Mouse (Mus musculus) embryonic facial prominence, embryonic 15.5 days (tissue): ENCODE measurements around the gene Fbxw15. TPM values are rescaled to one million over a fixed set of nuclear protein-coding genes. Genes with fewer than 3 reads are reported as not detected.
"Not testable (repeated sequence)": the region's sequence is repeated elsewhere in the genome, so short reads cannot be mapped to it uniquely, and the experiment has no call there.

Experiments used
- ATAC-seq: fragments of 200-750 bp; cut with Nextera tagmentation; 2 replicates; pipeline ENCODE4 v1.8.0; 2017; ENCODE audit warnings: low read depth, moderate TSS enrichment; ENCODE audit not compliant: insufficient number of reproducible peaks, low FRiP score, low TSS enrichment
- H3K27ac ChIP-seq: fragments of 300-500 bp; sonication (generic); replicated peaks from 2 replicates; pipeline ENCODE4 v1.5.1; 2015; ENCODE audit warnings: mild to moderate bottlenecking, inconsistent platforms
- H3K27me3 ChIP-seq: fragments of 300-500 bp; sonication (generic); 2 replicates; pipeline ENCODE4 v1.6.1; 2015; ENCODE audit warnings: inconsistent platforms
- H3K36me3 ChIP-seq: fragments of 300-500 bp; sonication (generic); 2 replicates; pipeline ENCODE4 v1.6.1; 2015; ENCODE audit warnings: mild to moderate bottlenecking, inconsistent platforms
- H3K4me1 ChIP-seq: fragments of 300-500 bp; sonication (generic); 2 replicates; pipeline ENCODE4 v1.6.1; 2015; ENCODE audit warnings: inconsistent platforms
- H3K4me2 ChIP-seq: fragments of 300-500 bp; sonication (generic); replicated peaks from 2 replicates; pipeline ENCODE4 v1.6.1; 2015; ENCODE audit warnings: mild to moderate bottlenecking, inconsistent platforms
- H3K4me3 ChIP-seq: fragments of 300-500 bp; sonication (generic); replicated peaks from 2 replicates; pipeline ENCODE4 v1.5.1; 2015; ENCODE audit warnings: mild to moderate bottlenecking, inconsistent platforms
- H3K9ac ChIP-seq: fragments of 300-500 bp; sonication (generic); 2 replicates; pipeline ENCODE4 v1.6.1; 2015; ENCODE audit warnings: inconsistent platforms
- H3K9me3 ChIP-seq: fragments of 300-500 bp; sonication (generic); replicated peaks from 2 replicates; pipeline ENCODE4 v1.6.1; 2016; ENCODE audit warnings: inconsistent platforms
- WGBS: fragments of 180-500 bp; shearing (Covaris S2); methylation state at CpG from one replicate; pipeline ENCODE4 v1.1.7; 2015; 5-methylcytosine and 5-hydroxymethylcytosine counted together
- polyA plus RNA-seq: library from polyadenylated mRNA; unstranded; fragments of >200 nt; fragmentation: Nextera tagmentation; extraction: Ambion mirVana; gene quantifications from 2 replicates; pipeline ENCODE4 v1.2.1, GENCODE M21; 2015

The Fbxw15 gene
- not detected in 2 replicates for polyA plus RNA-seq

DNA sequence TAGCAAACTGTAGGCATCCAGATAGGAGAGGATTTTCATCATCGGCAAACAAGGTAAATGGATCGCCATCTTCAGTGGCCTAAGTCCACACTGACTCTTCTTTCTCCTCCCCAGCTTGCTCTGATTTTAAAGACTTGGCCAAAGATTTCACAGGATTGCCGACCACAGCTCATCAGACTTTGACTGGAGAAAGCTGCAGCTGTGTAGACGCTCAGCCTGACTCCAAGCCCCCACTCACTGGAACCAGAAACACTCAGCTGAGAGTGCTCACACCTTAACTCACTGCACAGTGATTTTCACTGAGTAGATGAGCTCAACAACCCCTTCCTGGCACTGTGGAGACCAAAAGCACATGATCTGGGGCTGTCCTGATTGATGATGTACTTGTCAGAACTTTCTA is at the start of gene Fbxw15:
Gene Fbxw15, minus strand, starts transcription at position 101 of the 400 bp plus-strand sequence.
- WGBS, result 89% methylated on average over 4 of the region's 4 CpGs
- ATAC-seq, H3K4me2 ChIP-seq, H3K4me3 ChIP-seq, H3K4me1 ChIP-seq, H3K27me3 ChIP-seq, H3K27ac ChIP-seq, H3K9ac ChIP-seq, H3K9me3 ChIP-seq, H3K36me3 ChIP-seq: not testable (repeated sequence)

DNA sequence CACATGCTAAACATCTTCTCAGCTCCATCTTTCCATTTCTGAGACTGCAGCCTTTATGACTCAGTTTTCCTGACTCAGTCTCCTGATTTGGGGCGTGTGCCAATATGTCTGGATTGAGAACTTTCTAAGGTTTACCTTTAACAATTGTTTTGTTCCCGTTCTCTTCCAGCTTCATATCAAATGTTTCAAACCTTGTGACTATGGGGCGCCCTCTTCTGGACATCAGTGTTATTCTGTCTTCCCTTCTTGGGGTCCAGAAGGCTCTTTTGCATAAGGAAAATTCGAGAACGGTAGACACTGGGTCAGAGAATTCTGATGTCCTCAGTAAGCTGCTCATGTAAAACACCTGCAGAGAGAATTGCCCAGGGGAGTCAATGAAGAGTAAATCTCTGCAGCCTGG is 38.8 kb upstream of the Fbxw15 start:
- H3K4me2 ChIP-seq, H3K27ac ChIP-seq, H3K36me3 ChIP-seq, H3K9ac ChIP-seq, H3K27me3 ChIP-seq, H3K4me3 ChIP-seq, H3K4me1 ChIP-seq, H3K9me3 ChIP-seq, ATAC-seq: not testable (repeated sequence)
- 30% methylated on average over 5 of the region's 5 CpGs for WGBS

DNA sequence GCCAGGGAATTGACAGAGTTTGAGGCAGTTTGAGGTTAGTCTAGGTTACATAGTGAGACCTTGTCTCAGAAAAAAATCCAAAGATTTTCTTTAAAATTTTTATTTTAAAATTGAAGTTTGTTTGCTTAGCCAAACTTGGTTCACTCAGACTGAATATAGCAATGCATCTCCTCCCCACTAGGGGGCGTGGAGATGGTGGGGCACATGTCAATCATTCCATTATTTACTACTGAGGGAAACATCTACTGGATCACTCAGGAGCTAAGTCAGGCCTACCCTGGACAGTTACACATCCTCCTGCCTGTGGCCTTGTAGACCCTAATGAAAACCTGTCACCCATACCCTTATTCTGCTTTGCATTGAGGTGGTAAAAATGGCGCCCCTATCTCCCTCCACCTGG is 34.1 kb upstream of the Fbxw15 start:
- H3K36me3 ChIP-seq, ATAC-seq, H3K27ac ChIP-seq, H3K9ac ChIP-seq, H3K27me3 ChIP-seq, H3K4me3 ChIP-seq, H3K4me2 ChIP-seq, H3K9me3 ChIP-seq, H3K4me1 ChIP-seq: not testable (repeated sequence)
- WGBS, result 53% methylated on average over 2 of the region's 2 CpGs

DNA sequence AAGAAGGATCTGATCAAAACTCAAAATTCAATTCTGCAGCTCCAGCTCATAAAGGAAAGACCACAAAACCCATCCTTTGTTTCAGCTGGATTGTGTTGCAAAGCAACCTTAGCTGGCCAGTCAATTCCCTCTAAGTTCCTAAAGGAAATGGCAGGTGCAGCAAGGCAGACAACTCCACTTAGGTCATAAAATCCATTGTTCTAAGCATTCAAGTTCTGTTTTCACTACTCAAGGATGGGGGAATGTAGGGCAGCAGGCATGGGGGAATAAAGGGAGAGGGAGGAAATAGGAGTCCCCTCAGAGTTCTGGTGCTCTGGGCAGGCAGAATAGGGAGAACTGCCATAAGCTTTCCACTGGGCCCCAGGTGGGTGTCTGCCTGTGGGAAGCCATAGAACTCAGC is 29.2 kb upstream of the Fbxw15 start:
- no peaks in the 10 kb centered on the region for H3K4me1 ChIP-seq
- H3K27me3 ChIP-seq, result no peaks in the 10 kb centered on the region
- no peak overlapping the region for H3K9ac ChIP-seq
- H3K9me3 ChIP-seq, result no peaks in the 10 kb centered on the region
- no peak overlapping the region for H3K4me3 ChIP-seq
- H3K4me2 ChIP-seq, result no peak overlapping the region
- H3K36me3 ChIP-seq, result no peaks in the 10 kb centered on the region
- no peak for ATAC-seq
- H3K27ac ChIP-seq, result no peak overlapping the region

DNA sequence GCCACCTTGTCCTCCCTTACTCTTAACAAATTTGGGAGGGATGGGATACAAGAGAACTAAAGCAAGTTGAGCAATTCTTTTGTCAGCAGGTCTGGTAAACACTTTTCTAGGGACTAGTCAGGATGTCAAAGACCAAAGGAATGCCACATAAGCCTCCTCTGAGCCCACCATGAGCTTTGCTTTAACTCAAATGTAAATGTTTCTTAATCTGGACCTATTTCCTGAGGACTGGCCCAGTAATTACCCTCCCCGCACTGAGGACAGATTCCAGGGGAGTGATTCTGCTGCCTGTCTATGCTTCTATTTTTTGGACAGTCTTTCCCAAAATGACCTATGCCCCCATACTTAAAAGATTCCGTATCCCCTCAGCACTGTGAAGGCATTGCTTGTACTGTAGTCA is 26.8 kb upstream of the Fbxw15 start:
- Histone ChIP-seq H3K9ac (no peak overlapping the region), H3K9me3 (no peaks in the 10 kb centered on the region), H3K4me2 (no peak overlapping the region), H3K36me3 (no peaks in the 10 kb centered on the region), H3K4me3 (no peak overlapping the region), H3K27ac (no peak overlapping the region), H3K27me3 (no peaks in the 10 kb centered on the region), H3K4me1 (no peaks in the 10 kb centered on the region)
- ATAC-seq, result no peak
- WGBS, result 78% methylated on average over 2 of the region's 2 CpGs

DNA sequence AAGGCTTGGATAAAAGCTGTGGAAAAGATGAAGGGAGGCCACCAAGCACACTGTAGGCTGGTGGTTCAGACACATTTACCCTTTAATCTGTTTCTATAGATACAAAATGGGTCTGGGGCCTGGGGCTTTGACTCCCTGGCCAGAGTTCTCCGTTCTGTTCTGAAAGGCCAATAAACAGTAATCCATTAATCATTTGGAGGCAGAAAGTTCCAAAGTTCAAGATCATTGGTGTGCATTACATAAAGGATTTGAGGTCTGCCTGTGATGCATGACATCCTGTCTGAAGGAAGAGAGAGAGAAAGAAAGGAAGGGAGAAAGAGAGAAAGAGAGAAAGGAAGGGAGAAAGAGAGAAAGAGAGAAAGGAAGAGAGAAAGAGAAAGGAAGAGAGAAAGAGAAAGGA is 2.5 kb downstream of the Fbxw15 start:
- 75% methylated on average over 1 of the region's 1 CpGs for WGBS
- no peak overlapping the region for H3K4me2 ChIP-seq

DNA sequence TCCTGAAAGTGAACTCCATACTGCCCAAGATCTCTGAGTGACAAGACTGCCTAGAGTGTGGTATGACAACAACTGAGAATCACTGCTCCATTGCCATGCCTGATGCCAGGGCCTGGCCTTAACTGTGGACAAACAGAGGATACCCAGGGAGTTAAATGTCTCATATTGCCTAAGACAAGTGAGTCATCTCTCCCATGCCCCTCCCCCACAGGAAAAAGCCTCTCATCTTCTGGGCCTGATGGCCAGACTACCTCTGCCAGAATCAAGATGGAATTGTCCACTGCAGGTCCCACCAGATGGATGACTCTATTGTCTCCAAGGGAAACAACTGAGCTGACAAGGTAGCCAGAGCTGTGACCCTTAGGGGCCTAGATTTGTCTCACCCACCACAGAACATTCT is 6.0 kb downstream of the Fbxw15 start:
- not testable (repeated sequence) for H3K27me3 ChIP-seq, H3K4me2 ChIP-seq, ATAC-seq, H3K9ac ChIP-seq, H3K4me1 ChIP-seq, H3K27ac ChIP-seq, H3K36me3 ChIP-seq, H3K9me3 ChIP-seq, H3K4me3 ChIP-seq

More for the DNA sequence above, 2.5 kb downstream of the Fbxw15 start:
- H3K27me3 ChIP-seq, result no peaks in the 10 kb centered on the region
- H3K9me3 ChIP-seq, result no peaks in the 10 kb centered on the region
- no peak overlapping the region for H3K9ac ChIP-seq
- no peaks in the 10 kb centered on the region for H3K4me1 ChIP-seq
- H3K27ac ChIP-seq, result no peak overlapping the region
- H3K4me3 ChIP-seq, result no peak overlapping the region
- no peak for ATAC-seq
- H3K36me3 ChIP-seq, result no peaks in the 10 kb centered on the region

DNA sequence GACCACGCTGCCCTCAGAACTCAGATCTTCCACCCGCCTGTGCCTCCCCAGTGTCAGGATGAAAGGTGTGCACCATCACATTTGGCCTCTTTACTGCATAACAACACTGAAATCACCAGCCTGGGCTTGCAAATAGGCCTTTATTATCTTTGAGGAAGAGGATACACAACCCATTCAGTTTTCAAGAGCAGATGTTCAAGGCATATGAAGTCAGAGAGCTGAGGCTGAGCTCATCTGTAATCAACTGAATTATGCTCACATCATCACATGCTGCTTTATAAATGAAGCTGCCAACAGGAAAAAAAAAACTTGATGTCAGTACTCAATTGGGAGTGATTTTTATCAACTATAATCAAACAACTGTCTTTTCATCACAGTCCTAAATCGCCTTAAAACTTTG is 15.6 kb downstream of the Fbxw15 start:
- no peaks in the 10 kb centered on the region for H3K36me3 ChIP-seq
- H3K27me3 ChIP-seq, result no peaks in the 10 kb centered on the region
- WGBS, result 76% methylated on average over 3 of the region's 3 CpGs
- no peak overlapping the region for H3K4me3 ChIP-seq
- H3K27ac ChIP-seq, result no peak overlapping the region
- no peak overlapping the region for H3K9ac ChIP-seq
- no peaks in the 10 kb centered on the region for H3K9me3 ChIP-seq
- no peak overlapping the region for H3K4me2 ChIP-seq
- no peak for ATAC-seq
- no peaks in the 10 kb centered on the region for H3K4me1 ChIP-seq

DNA sequence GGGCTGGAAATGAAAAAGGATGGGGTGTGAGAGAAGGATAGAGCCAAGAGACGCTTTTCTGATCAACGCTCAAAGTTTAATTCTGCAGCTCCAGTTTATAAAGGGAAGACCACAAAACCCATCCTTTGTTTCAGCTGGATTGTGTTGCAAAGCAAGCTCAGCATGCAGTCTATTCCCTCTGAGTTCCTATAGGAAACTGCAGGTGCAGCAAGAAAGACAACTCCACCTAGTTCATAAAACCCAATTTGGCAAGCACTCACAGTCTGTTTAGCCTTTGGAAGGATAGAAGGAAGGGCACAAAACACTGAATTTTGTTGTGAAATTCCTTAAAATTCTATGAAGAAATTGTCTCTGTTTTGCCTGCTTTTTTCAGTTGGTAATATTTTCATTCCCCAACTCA is 18.4 kb downstream of the Fbxw15 start:
- not testable (repeated sequence) for H3K4me2 ChIP-seq, H3K9ac ChIP-seq, H3K9me3 ChIP-seq, H3K4me1 ChIP-seq, H3K36me3 ChIP-seq, H3K27me3 ChIP-seq, ATAC-seq, H3K27ac ChIP-seq, H3K4me3 ChIP-seq
- 20% methylated on average over 2 of the region's 2 CpGs for WGBS

DNA sequence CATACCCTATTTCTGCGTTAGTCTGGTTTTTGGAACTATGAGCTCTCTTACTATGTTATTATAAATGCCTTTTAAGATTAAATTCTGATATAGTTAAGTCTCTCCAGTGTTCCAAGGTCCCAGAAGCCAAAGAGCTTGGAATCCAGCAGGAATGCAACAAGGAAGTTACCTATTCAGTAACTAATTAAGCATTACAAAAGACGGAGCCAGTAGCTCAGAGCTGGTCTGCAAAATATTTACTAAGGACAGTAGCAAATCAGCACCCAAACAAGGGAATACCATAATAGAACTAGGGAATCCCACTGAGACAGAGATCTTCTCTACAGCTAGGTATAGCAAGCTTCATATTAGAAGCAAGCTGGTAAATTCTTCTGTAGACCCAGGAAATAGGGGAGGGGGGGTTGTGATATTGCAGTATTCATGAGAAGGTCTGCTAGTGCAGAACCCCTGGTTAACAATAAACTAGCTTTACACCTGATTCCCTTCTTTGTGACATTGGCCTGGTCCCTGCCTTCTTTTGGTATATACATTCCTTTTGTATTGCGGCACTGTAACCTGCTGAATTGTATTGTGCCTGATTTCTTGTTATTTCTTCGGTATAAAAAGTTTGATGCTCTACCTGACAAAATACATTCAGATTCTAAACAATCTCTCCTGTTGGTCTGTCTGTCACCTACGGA is 44.5 kb downstream of the Fbxw15 start:
- no peak overlapping the region for H3K9ac ChIP-seq
- H3K36me3 ChIP-seq, result no peaks in the 10 kb centered on the region
- no peaks in the 10 kb centered on the region for H3K4me1 ChIP-seq
- H3K9me3 ChIP-seq, result no peaks in the 10 kb centered on the region
- H3K27me3 ChIP-seq, result no peaks in the 10 kb centered on the region
- H3K4me3 ChIP-seq, result no peak overlapping the region
- H3K4me2 ChIP-seq, result no peak overlapping the region
- WGBS, result 75% methylated on average over 5 of the region's 5 CpGs
- no peak overlapping the region for H3K27ac ChIP-seq
- no peak for ATAC-seq
